Mouse (Mus musculus) mature B cell (primary cell): Measurements from ENCODE around the gene Sez6l.

Source experiments
- in situ Hi-C: fragments of 300-500 bp; cut with MboI; formaldehyde crosslinking; loops from 2 replicates; pipeline ENCODE4 v1.14.3; 2019

Sez6l gene

DNA sequence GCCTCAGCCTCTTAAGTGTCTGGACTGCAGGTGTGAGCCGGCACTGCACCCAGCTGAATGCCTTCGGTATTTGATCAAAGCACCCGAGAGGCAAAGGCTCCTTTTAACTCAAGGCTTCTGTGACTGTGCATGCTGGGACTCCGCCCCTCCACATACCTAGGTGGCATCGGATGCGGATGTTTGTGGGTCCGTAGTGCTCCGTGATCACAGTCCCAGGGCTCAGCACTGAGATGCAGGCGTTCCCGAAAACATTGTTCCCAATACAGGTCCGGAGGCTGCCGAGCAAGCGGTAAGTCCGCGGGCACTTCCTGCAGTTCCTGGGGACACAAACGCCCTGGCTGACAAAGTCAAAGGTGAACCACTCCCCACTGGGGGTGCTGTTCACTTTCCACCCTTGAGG lies 186.0 kb downstream of the Sez6l start:
- in situ Hi-C loops: no loop called here

DNA sequence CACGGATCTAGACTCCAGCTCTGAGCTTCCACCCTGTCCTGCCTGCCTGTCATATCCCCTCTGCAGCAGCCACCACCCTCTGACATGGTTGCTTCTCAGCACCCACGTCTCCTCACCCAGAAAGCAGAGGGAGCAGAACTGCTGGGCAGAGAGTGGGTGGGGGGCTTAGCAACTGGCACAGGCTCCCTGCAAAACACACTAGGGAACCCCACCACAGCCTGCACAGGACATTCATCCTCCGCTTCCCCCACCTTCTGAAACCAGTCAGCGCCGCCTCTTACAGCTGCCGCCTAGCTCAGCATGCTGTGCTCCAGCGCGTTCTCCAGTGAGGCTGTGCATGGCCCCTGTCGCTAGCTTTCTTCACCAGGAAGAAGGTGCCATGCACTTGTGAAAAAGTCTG lies 187.6 kb downstream of the Sez6l start:
- in situ Hi-C loops: no loop called here

DNA sequence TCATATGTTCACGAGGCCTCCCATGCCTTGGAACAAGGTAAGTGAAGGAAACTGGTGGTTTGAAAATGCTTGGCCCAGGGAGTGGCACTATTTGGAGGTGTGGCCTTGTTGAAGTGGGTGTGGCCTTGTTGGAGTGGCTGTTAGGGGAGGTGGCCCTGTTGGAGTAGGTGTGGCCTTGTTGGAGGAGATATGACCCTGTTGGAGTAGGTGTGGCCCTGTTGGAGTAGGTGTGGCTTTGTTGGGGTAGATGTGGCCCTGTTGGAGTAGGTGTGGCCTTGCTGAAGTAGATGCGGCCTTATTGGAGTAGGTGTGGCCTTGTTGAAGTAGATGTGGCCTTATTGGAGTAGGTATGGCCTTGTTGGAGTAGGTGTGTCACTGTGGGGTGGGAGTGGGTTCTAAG lies 191.0 kb downstream of the Sez6l start:
- in situ Hi-C loops: no loop called here

DNA sequence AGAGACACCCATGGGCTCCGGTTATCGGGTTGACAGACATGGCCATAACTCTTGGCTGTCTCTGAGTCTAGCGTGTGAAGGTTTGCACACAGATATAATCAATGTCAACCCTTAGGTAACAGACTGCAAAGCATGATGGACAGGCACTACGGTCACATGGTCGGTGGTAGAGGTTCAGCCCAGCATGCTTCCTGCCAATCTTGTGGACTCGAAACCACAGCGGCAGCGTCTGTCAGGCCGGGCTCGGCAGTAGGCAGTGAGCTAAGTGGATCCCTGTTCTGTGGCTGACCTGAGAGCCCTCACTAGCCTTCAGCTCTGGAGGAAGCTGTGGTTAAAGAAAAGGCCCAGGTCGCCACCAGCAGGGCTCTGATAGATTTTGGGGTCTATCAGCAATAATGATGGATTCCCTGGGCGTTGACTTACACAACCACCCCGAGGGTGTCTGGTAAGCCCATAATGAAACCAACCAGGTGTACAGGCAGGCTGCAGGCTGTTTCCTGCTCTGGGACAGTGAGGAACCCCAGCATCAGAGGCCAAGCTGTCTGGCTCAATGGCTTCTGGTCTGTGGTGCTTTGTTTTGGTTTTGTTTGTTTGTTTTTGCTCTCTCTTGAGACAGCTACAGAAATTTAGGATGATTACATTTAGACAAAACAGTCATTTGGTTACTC lies 192.0 kb downstream of the Sez6l start:
- in situ Hi-C loops: no loop called here

DNA sequence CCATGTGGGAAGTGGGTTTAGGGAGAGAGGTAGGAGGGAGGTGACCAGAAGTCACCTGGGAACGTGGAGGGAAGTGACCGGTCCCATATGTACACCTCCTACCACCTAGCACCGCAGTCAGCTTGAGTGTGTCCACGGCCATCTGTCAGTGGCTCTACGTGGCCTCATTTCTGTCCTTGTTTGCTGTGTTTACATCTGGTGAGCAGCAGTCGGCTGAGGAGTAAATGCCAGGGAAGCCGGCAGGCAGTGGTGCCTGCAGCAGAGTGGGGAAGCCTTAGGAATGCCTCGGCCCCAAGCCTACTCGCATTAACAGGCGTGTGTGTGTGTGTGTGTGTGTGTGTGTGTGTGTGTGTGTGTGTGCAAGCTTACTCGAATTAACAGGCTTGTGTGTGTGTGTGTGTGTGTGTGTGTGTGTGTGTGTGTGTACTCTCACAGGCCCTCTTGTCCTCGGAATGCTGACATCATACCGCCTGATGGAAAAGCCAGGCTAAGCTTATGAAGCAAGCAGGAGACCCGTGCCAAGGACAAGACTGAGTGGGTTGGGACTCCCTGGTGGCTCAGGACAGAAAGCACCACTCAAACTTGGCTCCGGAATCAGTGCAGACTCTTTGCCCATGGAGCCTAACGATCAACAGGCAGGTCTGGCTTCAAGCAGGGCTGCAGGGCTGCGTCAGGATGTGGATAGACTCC lies 194.2 kb downstream of the Sez6l start:
- in situ Hi-C loops: no loop called here

DNA sequence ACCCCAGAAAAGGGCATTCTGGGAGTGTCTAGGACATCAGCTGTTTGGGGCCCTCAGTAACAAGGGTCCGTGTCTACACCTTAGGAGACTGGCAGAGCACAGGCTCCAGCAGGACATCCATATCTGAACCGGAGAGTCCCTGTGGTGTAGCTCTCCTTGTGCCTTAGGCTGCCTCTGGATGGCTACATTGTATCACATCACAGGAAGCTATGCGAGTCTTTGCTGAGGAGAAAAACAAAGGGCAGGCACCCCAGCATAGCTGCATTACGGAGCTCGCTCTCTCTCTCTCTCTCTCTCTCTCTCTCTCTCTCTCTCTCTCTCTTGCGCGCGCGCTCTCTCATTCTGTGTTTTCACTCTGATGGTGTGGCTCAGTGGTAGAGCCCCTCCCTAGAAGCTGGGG lies 194.9 kb downstream of the Sez6l start:
- in situ Hi-C loops: no loop called here

DNA sequence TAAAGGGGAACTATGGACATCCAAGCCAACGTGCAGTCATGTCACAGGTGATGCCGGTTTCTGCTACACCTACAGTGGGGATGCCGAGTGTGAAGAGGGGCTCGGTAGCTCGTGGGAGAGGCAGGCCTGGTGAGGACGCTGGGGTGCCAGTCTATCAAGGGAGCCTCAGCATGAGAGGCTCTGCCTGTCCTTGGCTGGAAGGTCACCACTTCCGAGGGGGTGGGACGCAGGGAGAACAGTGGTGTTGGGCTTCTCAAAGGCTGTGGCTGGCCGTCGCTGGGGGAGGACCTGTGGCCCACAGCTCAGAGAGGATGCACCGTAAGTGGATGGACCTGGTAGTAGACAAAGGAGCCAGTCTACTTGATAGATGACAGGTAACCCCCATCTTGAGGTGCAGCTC lies 195.8 kb downstream of the Sez6l start:
- in situ Hi-C loops: no loop called here

DNA sequence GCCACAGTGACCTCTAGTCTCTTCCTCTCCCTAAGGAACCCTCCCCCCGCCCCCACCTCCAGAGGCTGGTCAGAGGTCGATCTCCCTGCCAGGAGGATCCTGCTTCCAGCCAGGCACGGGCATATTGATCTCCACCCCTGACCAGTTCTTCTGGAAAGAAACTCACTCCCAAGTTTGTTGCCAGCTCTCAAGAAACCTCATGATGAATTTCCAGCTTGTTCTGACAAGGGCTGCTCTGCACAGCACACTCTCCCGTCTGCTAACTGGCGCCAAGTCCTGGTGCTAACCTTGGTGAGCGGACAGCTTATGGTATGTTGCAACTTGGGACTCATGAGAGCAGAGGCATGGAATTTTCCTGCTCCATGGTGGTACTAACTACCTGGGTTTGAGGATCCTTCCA lies 198.3 kb downstream of the Sez6l start:
- in situ Hi-C loops: no loop called here

DNA sequence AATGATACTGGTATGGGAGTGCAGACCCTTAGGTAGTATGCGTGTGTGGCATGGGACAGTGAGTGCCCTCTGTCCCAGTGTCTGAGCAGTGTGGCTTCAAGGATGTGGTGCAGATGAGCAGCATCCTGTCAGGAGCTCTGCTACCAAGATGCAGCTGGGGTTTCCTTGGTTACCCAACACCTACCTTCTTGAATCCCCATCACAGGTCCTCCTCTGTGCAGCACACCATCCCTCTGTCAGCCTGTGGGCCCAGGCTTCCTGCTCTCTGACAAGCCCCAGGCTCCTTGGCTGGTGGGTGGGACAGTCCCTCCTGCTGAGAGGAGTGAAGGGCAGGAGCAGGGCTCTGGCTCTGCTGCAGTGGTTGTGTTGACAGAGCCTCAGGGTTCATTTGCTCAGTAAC lies 199.6 kb downstream of the Sez6l start:
- in situ Hi-C loops: no loop called here

DNA sequence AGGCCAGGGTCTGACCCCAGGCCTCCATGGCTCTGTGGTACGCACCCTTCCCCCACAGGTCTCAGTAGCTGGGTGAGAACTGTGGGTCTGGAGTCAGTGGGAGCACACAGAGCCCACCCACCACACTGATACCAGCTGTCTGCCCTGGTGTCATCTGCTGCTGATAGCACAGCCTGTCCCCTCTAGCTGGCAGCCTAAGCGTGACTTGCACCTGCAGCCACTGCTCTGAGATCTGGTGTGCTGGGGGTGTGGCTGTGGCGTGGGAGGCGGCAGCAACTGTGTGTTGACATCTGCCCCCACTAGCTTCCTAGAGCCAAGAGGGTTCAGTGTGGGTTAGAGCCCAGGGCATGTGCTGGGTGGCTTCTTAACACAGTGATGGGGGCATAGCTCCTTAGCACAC lies 200.9 kb downstream of the Sez6l start:
- in situ Hi-C loops: no loop called here

DNA sequence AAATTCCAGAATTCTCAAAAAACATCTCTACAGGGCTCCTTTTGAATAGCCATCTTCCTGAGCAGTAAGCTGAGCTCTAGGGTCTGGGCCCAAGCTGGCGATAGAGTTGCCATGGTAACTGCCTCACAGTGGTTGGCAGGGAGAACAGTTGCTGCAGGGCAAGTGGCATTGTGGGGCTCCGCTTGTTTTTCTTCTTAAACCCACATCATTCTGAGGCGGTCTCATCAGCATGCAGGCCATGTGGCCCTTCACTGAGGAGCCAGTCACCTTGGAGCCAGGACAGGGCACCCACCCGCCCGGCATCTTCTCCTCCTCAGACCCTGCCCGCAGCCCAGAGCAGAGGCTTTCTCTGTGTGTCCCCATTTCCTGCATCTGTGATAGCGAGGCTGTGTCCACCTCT lies 205.1 kb downstream of the Sez6l start:
- in situ Hi-C loops: no loop called here

DNA sequence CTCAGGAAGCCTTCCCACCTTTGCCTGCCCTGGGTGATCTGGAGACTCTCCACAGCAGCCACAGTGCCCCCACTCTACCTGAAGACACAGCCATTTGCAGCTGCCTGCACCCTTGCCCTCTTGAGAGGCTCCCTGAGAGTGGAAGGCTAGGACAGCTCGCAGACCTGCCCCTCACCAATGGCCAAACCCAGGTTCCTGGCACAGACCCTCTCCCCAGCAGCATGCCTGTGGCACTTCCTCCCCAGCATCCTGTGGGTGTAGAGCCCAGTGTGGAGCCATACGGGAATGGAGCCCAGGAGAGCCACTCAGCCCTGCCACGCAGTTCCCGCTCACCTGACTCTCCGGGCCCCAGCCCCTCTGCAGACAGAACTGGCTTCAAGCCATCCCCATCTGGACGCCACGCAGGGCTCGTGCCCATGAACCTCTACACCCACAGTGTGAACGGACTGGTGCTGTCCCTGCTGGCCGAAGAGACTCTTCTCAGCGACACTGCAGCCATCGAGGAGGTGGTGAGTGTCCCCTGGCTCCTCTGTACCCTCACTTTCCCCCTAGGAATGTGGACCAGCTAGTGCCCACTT lies 206.7 kb downstream of the Sez6l start:
- in situ Hi-C loops: no loop called here

DNA sequence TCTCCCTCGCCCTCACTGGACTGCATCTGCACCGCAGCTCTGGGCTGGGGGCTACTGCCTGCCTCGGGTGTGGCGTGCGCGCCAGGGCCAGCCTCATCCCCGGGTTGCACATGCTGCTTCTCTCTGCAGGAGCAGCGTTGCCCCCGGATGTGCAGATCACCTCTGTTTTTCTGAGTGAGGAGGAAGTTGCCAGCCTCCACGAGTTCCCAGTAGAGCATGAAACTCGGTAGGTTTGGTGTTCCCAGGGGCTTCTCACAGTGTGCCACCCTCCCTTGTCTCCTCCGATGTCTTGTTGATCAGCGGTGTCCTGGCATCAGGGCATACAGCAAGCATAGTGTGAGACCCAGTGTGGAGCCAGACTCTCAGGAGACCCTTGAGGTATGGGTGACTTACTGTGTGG lies 207.7 kb downstream of the Sez6l start:
- in situ Hi-C loops: no loop called here
